Mouse (Mus musculus) megakaryocyte, embryonic 14.5 days (primary cell): Measurements from ENCODE around the gene Ppp1r35.

ENCODE experiments used
- FLI1 ChIP-seq: IDR thresholded peaks from 2 replicates; pipeline ENCODE4 v1.6.1; 2012; ENCODE audit warnings: low read length, inconsistent platforms, mixed read lengths
- GATA1 ChIP-seq: IDR thresholded peaks from 3 replicates; pipeline ENCODE4 v1.6.1; 2012; ENCODE audit warnings: mixed read lengths, low read length, inconsistent platforms, borderline replicate concordance

DNA sequence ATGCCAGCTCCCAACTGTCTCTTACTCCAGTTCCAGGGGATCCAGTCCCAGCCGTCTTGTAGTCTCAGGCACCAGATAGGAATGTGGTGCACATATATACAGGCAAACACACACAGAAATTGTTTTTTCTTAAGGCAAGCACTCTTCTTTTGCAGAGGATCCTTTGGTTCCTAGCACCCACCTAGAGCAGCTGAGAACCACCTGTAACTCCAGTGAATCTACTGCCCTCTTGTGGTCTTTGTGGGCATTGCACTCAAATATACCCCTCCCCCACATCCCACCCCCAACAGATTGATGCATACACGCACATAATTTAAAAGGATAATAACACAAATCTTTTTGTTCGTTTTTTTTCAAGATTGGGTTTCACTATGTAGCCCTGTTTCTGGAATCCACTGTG is 12.4 kb upstream of the Ppp1r35 start:
- no peak for TF ChIP-seq GATA1
- TF ChIP-seq FLI1, result no peak
